Mouse (Mus musculus): Measurements from ENCODE around the gene Frmd3. TPM values are rescaled to one million over a fixed set of nuclear protein-coding genes. Genes with fewer than 3 reads are reported as not detected.
"Not testable (repeated sequence)": the region's sequence is repeated elsewhere in the genome, so short reads cannot be mapped to it uniquely, and the experiment has no call there.

Frmd3 gene
- polyA plus RNA-seq, 1 experiment from 2014 or later = 0.05 TPM

DNA sequence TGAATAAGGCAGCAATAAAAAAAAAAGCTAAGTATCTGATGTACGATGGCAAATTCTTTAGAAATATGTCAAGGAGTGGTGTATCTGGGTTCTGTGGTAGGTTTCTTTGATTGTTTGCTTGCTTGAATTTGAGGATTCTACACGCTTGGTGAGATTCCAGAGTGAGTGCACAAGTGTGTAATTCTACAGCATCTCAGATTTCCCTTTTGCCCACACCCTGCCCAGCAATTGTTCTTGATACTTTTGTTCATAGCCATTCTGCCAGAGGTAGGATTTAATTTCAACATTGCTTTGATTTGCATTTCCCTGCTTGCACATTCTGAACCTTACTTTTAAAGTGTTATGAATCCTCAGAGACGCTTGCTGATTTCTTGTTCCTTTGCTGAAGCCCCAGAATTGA lies 97.6 kb downstream of the Frmd3 start:
- Histone ChIP-seq H3K9me3 (replicated peaks; ENCODE audit: control insufficient read depth, low read length) (no peaks in the 10 kb centered on the region), H3K27me3 (ENCODE audit: control insufficient read depth, insufficient read depth, low read depth, low read length) (no peaks in the 10 kb centered on the region), H3K4me3 (ENCODE audit: low read depth, low read length) (no peak overlapping the region), H3K4me1 (ENCODE audit: control insufficient read depth, low read depth, low read length) (no peaks in the 10 kb centered on the region), H3K36me3 (ENCODE audit: control insufficient read depth, insufficient read depth) (no peaks in the 10 kb centered on the region), H3K4me2 (ENCODE audit: low read depth, low read length) (no peak overlapping the region), H3K9ac (ENCODE audit: low read depth, low read length) (no peak overlapping the region), H3K27ac (ENCODE audit: low read length) (no peak overlapping the region)
- WGBS (ENCODE audit: insufficient replicate concordance) = 60% methylated on average over 3 of the region's 3 CpGs
- no peak for ATAC-seq (ENCODE audit: low read depth)

DNA sequence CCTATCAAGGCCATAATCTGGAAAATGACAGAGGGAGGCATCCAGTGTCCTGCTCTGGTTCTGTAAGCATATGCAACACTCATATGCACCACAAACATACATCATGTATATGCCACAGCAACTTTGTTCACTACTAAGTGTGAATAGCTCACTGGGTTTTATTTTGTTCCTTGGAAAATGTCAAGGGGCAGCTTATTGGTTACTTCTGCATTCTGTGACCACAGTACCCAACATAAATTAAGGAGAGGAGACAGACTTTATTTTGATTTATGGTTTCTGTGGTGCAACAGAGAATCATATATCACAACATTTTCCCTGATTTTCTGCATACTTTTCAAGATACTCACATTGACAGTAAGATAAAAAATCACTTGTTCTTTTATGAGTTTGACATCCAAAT lies 178.3 kb downstream of the Frmd3 start:
- H3K27ac ChIP-seq (ENCODE audit: low read length) = no peak overlapping the region
- no peaks in the 10 kb centered on the region for H3K36me3 ChIP-seq (ENCODE audit: control insufficient read depth, insufficient read depth)
- no peaks in the 10 kb centered on the region for H3K9me3 ChIP-seq (replicated peaks; ENCODE audit: control insufficient read depth, low read length)
- no peak overlapping the region for H3K4me3 ChIP-seq (ENCODE audit: low read depth, low read length)
- no peak for ATAC-seq (ENCODE audit: low read depth)
- H3K27me3 ChIP-seq (ENCODE audit: control insufficient read depth, insufficient read depth, low read depth, low read length) = no peaks in the 10 kb centered on the region
- no peak overlapping the region for H3K4me2 ChIP-seq (ENCODE audit: low read depth, low read length)
- no peak overlapping the region for H3K9ac ChIP-seq (ENCODE audit: low read depth, low read length)
- no peaks in the 10 kb centered on the region for H3K4me1 ChIP-seq (ENCODE audit: control insufficient read depth, low read depth, low read length)

DNA sequence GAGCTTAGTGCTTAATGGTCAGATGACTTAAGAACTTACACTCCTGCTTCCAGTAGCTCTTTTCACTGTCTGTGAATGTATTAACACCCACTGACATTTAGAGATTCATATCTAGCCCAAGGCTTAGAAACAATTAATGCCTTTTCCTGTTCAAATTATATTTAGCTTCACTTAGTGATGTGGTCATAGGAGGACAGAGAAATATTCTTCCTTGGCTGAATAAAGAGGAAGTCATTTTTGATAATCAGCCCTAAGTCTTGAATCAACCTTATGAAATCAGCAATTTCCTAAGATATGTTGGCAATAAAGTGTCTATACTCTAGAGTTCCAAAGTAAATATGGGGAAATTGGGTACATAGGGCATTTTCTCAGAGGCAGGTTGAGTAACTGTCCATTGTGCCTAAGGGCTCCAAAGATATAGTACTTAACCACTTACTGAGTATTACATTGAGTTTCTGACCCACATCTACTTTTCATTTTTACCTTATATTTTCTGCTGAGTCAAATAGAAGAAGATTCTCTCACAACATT lies 188.1 kb downstream of the Frmd3 start:
- Histone ChIP-seq H3K36me3 (ENCODE audit: control insufficient read depth, insufficient read depth) (no peaks in the 10 kb centered on the region), H3K9ac (ENCODE audit: low read depth, low read length) (no peak overlapping the region), H3K4me1 (ENCODE audit: control insufficient read depth, low read depth, low read length) (no peaks in the 10 kb centered on the region), H3K27me3 (ENCODE audit: control insufficient read depth, insufficient read depth, low read depth, low read length) (no peaks in the 10 kb centered on the region), H3K4me2 (ENCODE audit: low read depth, low read length) (no peak overlapping the region), H3K27ac (ENCODE audit: low read length) (no peak overlapping the region), H3K9me3 (replicated peaks; ENCODE audit: control insufficient read depth, low read length) (no peaks in the 10 kb centered on the region), H3K4me3 (ENCODE audit: low read depth, low read length) (no peak overlapping the region)
- ATAC-seq (ENCODE audit: low read depth) = no peak

DNA sequence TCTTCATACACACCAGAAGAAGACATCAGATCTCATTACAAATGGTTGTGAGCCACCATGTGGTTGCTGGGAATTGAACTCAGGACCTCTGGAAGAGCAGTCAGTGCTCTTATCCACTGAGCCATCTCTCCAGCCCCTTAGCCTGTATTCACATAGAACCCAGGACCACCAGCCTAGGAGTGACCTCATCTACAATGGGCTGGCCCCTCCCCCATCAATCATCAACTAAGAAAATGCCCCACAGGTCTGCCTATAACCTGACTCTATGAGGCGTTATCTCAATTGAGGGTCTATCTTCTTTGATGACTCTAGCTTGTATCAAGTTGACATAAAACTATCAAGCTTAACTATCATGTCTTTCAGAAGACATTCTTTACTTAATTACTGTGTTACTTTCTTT lies 208.5 kb downstream of the Frmd3 start:
- not testable (repeated sequence) for H3K9ac ChIP-seq (ENCODE audit: low read depth, low read length); ATAC-seq (ENCODE audit: low read depth); H3K4me1 ChIP-seq (ENCODE audit: control insufficient read depth, low read depth, low read length); H3K9me3 ChIP-seq (replicated peaks; ENCODE audit: control insufficient read depth, low read length); H3K36me3 ChIP-seq (ENCODE audit: control insufficient read depth, insufficient read depth); H3K4me3 ChIP-seq (ENCODE audit: low read depth, low read length); H3K4me2 ChIP-seq (ENCODE audit: low read depth, low read length); H3K27ac ChIP-seq (ENCODE audit: low read length); H3K27me3 ChIP-seq (ENCODE audit: control insufficient read depth, insufficient read depth, low read depth, low read length)
- WGBS (ENCODE audit: insufficient replicate concordance) = 56% methylated on average over 1 of the region's 1 CpGs

DNA sequence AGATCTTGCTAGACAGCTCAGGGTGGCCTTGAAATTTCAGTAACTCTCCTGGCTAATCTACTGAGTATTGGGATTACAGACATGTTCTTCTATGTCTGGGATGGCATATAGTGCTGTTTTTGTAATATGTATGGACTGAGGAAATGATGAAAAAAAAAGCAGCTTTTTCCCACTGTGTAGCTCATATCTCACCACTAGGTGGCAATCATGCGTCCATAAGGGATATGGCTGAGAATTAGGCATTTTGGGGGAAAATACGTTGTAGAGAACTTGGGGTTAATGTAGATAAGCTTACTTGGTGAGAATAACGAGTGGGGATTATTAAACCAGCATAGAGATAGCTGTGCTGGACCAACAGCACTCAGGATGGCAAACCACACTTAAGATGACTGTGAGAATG lies 209.1 kb downstream of the Frmd3 start:
- Histone ChIP-seq H3K4me3 (ENCODE audit: low read depth, low read length) (no peak overlapping the region), H3K4me2 (ENCODE audit: low read depth, low read length) (no peak overlapping the region), H3K36me3 (ENCODE audit: control insufficient read depth, insufficient read depth) (no peaks in the 10 kb centered on the region), H3K4me1 (ENCODE audit: control insufficient read depth, low read depth, low read length) (no peaks in the 10 kb centered on the region), H3K9me3 (replicated peaks; ENCODE audit: control insufficient read depth, low read length) (no peaks in the 10 kb centered on the region), H3K27me3 (ENCODE audit: control insufficient read depth, insufficient read depth, low read depth, low read length) (no peaks in the 10 kb centered on the region), H3K27ac (ENCODE audit: low read length) (no peak overlapping the region), H3K9ac (ENCODE audit: low read depth, low read length) (no peak overlapping the region)
- 7% methylated on average over 3 of the region's 3 CpGs for WGBS (ENCODE audit: insufficient replicate concordance)
- no peak for ATAC-seq (ENCODE audit: low read depth)

DNA sequence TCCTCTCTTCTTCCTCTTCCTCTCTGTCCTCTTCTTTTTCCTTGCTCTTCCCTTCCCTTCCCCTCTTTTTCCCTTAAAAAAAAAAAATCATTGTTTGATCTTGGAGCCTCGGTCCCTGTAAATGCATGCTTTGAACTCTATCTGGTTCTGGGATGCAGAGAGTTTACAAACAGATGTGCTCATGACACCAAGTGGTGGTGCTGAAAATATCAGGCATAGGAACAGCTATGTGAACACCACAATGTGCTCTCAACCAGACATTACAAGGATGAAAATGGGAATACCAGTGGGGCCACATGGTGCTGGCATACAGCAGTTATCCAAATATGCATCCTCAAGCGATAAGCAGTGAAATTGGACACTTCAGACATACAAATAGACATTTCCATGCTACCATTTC lies 211.0 kb downstream of the Frmd3 start:
- no peak for ATAC-seq (ENCODE audit: low read depth)
- Histone ChIP-seq H3K27ac (ENCODE audit: low read length) (no peak overlapping the region), H3K4me1 (ENCODE audit: control insufficient read depth, low read depth, low read length) (no peaks in the 10 kb centered on the region), H3K9ac (ENCODE audit: low read depth, low read length) (no peak overlapping the region), H3K4me2 (ENCODE audit: low read depth, low read length) (no peak overlapping the region), H3K4me3 (ENCODE audit: low read depth, low read length) (no peak overlapping the region), H3K27me3 (ENCODE audit: control insufficient read depth, insufficient read depth, low read depth, low read length) (no peaks in the 10 kb centered on the region), H3K9me3 (replicated peaks; ENCODE audit: control insufficient read depth, low read length) (no peaks in the 10 kb centered on the region), H3K36me3 (ENCODE audit: control insufficient read depth, insufficient read depth) (no peaks in the 10 kb centered on the region)
- 52% methylated on average over 2 of the region's 2 CpGs for WGBS (ENCODE audit: insufficient replicate concordance)

DNA sequence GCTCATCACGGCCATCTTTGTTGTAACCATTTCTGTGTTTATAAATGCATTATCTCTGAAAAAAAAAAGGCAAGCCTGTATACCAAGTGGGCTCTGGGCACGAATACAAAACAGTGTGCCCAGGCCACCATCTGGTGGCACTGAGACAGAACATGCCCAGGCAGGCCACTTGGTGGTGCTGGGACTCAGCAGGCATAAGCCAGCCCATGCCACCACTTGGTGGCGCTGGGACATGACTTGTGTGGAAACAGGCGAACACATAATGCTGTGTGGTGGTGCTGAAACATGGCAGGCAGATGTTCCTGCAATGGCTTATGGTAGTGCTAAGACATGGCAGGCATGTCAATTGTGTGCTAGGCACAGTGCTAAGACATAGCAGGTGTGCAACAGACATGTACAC lies 217.8 kb downstream of the Frmd3 start:
- 60% methylated on average over 4 of the region's 4 CpGs for WGBS (ENCODE audit: insufficient replicate concordance)
- H3K36me3 ChIP-seq (ENCODE audit: control insufficient read depth, insufficient read depth) = no peaks in the 10 kb centered on the region
- H3K9me3 ChIP-seq (replicated peaks; ENCODE audit: control insufficient read depth, low read length) = no peaks in the 10 kb centered on the region
- H3K27me3 ChIP-seq (ENCODE audit: control insufficient read depth, insufficient read depth, low read depth, low read length) = no peaks in the 10 kb centered on the region
- no peak overlapping the region for H3K27ac ChIP-seq (ENCODE audit: low read length)
- ATAC-seq (ENCODE audit: low read depth) = no peak
- no peak overlapping the region for H3K9ac ChIP-seq (ENCODE audit: low read depth, low read length)
- no peaks in the 10 kb centered on the region for H3K4me1 ChIP-seq (ENCODE audit: control insufficient read depth, low read depth, low read length)
- no peak overlapping the region for H3K4me3 ChIP-seq (ENCODE audit: low read depth, low read length)
- H3K4me2 ChIP-seq (ENCODE audit: low read depth, low read length) = no peak overlapping the region

DNA sequence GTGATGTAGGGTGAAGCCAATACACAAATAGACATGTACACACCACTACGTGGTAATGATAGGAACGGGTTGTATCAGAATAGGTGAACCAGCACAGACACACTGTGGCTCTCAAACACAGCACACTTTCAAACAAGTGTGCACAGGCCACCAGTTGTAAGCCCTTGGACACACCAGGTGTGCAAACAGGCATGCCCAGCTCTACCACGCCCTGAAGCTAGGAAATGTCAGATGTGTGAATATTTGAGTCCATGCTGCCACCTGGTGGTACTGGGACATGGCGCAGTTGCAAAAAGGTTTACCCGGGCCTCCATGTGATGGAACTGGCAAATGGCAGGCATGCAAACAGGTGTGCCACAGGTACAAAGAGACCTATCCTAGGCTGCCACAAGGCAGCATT lies 218.2 kb downstream of the Frmd3 start:
- no peak for ATAC-seq (ENCODE audit: low read depth)
- Histone ChIP-seq H3K4me3 (ENCODE audit: low read depth, low read length) (no peak overlapping the region), H3K9me3 (replicated peaks; ENCODE audit: control insufficient read depth, low read length) (no peaks in the 10 kb centered on the region), H3K4me1 (ENCODE audit: control insufficient read depth, low read depth, low read length) (no peaks in the 10 kb centered on the region), H3K27me3 (ENCODE audit: control insufficient read depth, insufficient read depth, low read depth, low read length) (no peaks in the 10 kb centered on the region), H3K36me3 (ENCODE audit: control insufficient read depth, insufficient read depth) (no peaks in the 10 kb centered on the region), H3K9ac (ENCODE audit: low read depth, low read length) (no peak overlapping the region), H3K4me2 (ENCODE audit: low read depth, low read length) (no peak overlapping the region), H3K27ac (ENCODE audit: low read length) (no peak overlapping the region)
- WGBS (ENCODE audit: insufficient replicate concordance) = 52% methylated on average over 5 of the region's 5 CpGs

DNA sequence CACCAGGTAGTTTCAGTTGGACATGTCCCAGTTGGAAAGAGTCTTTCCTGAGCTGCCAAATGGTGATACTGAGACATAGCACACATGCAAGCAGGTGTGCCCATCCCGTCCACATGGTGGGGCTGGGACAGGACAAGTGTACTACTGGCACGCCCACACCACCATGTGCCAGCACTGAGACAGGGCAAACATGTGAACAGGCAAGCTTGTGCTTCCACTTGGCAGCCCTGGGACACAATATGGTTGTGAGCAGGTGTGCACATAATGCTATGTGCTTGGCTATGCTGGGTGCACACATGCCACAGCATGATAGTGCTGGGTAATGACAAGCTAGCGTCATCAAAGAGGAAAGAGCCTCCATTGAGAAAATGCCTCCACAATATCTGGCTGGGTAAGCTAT lies 220.3 kb downstream of the Frmd3 start:
- ATAC-seq (ENCODE audit: low read depth) = no peak
- Histone ChIP-seq H3K4me2 (ENCODE audit: low read depth, low read length) (no peak overlapping the region), H3K27me3 (ENCODE audit: control insufficient read depth, insufficient read depth, low read depth, low read length) (no peaks in the 10 kb centered on the region), H3K4me3 (ENCODE audit: low read depth, low read length) (no peak overlapping the region), H3K36me3 (ENCODE audit: control insufficient read depth, insufficient read depth) (no peaks in the 10 kb centered on the region), H3K9ac (ENCODE audit: low read depth, low read length) (no peak overlapping the region), H3K27ac (ENCODE audit: low read length) (no peak overlapping the region), H3K9me3 (replicated peaks; ENCODE audit: control insufficient read depth, low read length) (no peaks in the 10 kb centered on the region), H3K4me1 (ENCODE audit: control insufficient read depth, low read depth, low read length) (no peaks in the 10 kb centered on the region)
- 72% methylated on average over 3 of the region's 3 CpGs for WGBS (ENCODE audit: insufficient replicate concordance)

DNA sequence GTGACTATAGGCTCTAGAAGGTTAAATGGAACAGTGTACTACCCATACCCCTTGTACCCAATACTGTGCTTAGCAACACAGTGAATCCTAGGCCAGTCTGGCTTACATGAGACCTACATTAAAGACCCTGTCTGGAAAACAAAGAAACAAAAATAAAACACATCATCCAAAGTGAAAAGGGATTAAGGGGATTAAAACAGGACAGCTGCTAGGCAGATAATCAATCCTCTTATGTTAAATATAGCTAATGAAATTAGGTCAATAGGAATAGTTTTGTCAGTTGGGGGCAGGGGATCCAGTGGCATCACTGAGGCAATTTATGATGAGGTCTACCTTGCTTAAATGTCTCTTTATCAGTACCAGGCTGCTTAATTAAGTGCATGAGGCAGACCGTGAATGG lies 228.9 kb downstream of the Frmd3 start, which contains the start of gene Kdm4c:
Gene Kdm4c (plus strand): TSS at position 322 of the 400 bp plus-strand sequence.
- Histone ChIP-seq H3K4me1 (ENCODE audit: control insufficient read depth, low read depth, low read length) (no peaks in the 10 kb centered on the region), H3K4me2 (ENCODE audit: low read depth, low read length) (no peak within 1 kb of the TSS), H3K36me3 (ENCODE audit: control insufficient read depth, insufficient read depth) (no peaks in the 10 kb centered on the region), H3K27me3 (ENCODE audit: control insufficient read depth, insufficient read depth, low read depth, low read length) (no peaks in the 10 kb centered on the region), H3K4me3 (ENCODE audit: low read depth, low read length) (no peak within 1 kb of the TSS), H3K27ac (ENCODE audit: low read length) (no peak within 1 kb of the TSS), H3K9ac (ENCODE audit: low read depth, low read length) (no peak within 1 kb of the TSS), H3K9me3 (replicated peaks; ENCODE audit: control insufficient read depth, low read length) (no peaks in the 10 kb centered on the region)
- no peak for ATAC-seq (ENCODE audit: low read depth)
- 69% methylated on average over 1 of the region's 1 CpGs for WGBS (ENCODE audit: insufficient replicate concordance)
